Mouse (Mus musculus) activated CD4-positive, CD25-positive, alpha-beta regulatory T cell, adult 4 months (primary cell): ENCODE measurements around the gene Esyt2. TPM values are rescaled to one million over a fixed set of nuclear protein-coding genes. Genes with fewer than 3 reads are reported as not detected.
A peak's percentile ranks its signal among the peaks of the same experiment; 100 is the strongest.
"Not testable (repeated sequence)": the region's sequence is repeated elsewhere in the genome, so short reads cannot be mapped to it uniquely, and the experiment has no call there.

Source experiments
- ATAC-seq: one replicate; pipeline ENCODE4 v1.8.0; 2017
- polyA plus RNA-seq, 2 experiments: library from polyadenylated mRNA; unstranded; fragments of 100-300 nt; shearing (Covaris generic); gene quantifications; one replicate each; pipeline ENCODE4 v1.2.1; 2017

Gene Esyt2
- polyA plus RNA-seq = 10 to 100 TPM; 43.2 to 55.5 TPM

DNA sequence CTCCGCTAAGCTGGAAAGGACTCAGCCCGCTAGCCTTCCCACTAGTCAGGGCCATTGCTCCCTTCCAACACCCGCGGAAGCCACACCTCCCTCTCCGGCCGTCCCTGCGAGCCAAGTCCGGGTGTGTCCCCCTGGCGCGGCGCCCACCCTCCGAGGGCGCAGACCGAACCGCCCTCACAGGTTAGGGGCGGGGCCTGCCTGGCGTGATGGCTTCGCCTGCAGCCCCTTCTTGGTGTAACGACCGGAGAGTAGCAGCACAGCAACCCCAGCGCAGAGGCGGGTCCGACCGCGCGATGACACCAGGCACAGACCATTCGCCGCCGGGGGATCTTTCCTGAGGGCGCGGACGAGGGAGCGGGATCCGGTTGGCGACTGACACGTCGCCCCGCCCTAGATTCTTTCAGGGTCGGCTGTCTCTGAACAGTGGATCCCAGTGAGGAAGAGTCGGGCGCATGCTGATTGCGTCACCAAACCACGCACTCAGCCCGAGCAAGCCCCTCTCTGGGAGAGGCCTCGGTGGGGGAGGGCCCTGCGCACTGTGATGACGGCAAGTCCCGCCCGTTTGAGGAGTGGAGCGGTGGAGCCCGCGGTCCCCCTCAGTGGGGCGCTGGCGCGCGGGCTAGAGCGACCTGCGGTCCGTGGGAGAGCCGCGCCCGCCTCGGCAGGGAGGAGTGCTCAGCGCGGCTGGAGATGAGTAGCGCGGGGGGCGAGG, at the start of gene Esyt2:
TSS of gene Esyt2 (plus strand) at position 544 of the 712 bp plus-strand sequence.
- peak; percentile 84 for ATAC-seq

- ATAC-seq = no peak
Observed at GRCm38 (mm10) chr12:116231612-116232011, 49.4 kb upstream of the Esyt2 start.

- no peak for ATAC-seq
Observed at GRCm38 (mm10) chr12:116232061-116232460, 48.9 kb upstream of the Esyt2 start.

- ATAC-seq = peak; percentile 46
Observed at GRCm38 (mm10) chr12:116235356-116235755, 45.6 kb upstream of the Esyt2 start.

- ATAC-seq = no peak
Observed at GRCm38 (mm10) chr12:116236658-116237057, 44.3 kb upstream of the Esyt2 start.

DNA sequence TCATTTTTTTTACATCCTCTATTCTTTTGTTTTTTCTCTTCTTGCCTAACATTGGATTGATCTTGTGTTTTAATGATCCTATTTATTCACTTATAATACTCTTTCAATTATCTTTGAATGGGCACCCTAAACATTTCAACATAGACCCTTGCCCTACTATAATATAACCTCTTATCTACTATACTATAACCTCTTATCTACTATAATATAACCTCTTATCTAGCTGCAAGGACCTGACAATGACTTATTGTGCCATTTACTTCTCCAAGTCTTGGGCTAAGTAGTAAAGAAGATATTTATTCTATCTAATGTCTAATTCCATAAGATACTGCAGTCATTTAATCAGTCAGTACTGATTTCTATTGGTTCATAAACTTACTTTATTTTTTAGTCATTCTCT, 42.6 kb upstream of the Esyt2 start:
- ATAC-seq = no peak

DNA sequence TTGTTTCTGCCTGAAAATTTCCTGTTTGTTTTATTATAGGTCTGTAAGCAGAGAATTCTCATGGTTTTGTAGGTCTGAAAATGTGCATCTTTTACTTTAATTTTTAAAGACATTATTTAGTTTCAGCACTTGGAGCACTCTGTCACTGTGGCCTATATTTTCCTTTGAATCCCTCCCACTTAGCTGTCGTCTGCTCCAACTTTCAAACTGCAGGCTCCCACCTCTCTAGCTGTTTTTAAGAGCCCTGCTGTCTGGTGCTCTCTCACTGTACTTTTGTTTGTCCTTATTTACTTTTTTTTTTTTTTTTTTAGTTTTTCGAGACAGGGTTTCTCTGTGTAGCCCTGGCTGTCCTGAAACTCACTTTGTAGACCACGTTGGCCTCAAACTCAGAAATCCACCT, 42.2 kb upstream of the Esyt2 start:
- no peak for ATAC-seq

- no peak for ATAC-seq
Observed at GRCm38 (mm10) chr12:116244601-116245000, 36.4 kb upstream of the Esyt2 start.

GRCm38 (mm10) chr12:116254652-116255051, 26.3 kb upstream of the Esyt2 start:
- ATAC-seq = peak; percentile 94

- ATAC-seq = no peak
Observed at GRCm38 (mm10) chr12:116255636-116256035, 25.4 kb upstream of the Esyt2 start.

DNA sequence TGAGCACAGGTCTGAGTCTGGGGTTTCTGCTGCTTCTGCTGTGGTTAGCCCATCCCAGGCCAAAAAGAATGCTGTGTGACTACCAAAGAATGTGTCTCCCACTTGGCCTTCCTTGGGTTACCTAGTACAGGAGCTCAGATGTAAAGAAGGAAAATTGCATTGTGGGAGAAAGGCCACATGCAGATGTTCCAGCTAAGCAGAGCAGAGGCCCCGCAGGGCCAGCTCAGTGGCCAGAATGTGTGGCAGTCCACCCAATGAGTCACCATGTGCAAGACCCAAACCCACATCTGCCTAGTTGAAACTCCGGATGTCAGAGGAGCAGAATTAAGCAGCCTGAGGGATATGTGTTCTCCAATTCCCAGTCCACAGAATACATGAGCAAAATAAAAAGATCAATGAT, 22.7 kb upstream of the Esyt2 start:
- no peak for ATAC-seq

GRCm38 (mm10) chr12:116262555-116263341, 18.2 kb upstream of the Esyt2 start, which contains the start of gene Wdr60:
TSS of gene Wdr60 (minus strand) at chr12:116263022.
- ATAC-seq = peak; percentile 94

DNA sequence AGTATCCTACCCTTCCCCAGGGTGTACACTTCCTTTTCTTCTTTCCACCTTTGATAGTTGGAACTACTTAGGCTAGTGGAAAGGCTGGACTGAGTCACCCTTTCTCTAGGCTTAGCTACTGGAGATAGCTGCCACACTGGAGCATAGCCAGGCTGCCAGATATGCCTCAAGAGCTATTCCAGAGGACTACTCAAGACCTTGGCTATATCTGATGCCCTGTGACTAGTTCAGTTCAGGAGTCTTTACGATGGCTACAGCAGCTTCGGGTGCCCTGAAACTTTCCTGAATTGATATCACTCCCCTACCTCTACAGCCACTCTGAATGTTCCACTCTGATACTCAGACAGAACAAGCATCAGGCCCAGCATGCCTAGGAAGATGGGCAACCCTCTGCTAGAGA, 16.2 kb upstream of the Esyt2 start:
- ATAC-seq = no peak

GRCm38 (mm10) chr12:116265275-116265674, 15.7 kb upstream of the Esyt2 start:
- ATAC-seq = no peak

- ATAC-seq = peak; percentile 43
Observed at GRCm38 (mm10) chr12:116269450-116269849, 11.5 kb upstream of the Esyt2 start.

DNA sequence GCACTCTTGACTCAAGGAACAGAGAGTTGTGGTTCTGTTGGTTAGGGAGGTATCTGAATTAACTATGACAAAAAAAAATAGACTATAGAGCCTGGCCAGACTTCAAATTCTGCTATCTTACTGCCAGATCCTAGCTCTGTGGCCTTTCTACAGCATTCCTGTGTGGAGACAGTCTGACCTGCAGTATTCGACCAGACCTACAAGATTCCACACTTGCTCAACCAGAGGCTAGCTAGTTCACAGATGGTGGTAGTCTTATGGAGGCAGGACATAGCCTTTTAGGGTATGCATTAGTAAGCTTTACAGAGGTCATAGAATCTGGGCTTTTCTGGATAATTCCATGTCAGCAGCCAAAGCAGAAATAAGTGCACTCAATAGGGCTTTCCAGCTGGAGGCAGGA, 10.5 kb upstream of the Esyt2 start:
- ATAC-seq = no peak

- ATAC-seq = no peak
Observed at GRCm38 (mm10) chr12:116271071-116271470, 9.9 kb upstream of the Esyt2 start.

DNA sequence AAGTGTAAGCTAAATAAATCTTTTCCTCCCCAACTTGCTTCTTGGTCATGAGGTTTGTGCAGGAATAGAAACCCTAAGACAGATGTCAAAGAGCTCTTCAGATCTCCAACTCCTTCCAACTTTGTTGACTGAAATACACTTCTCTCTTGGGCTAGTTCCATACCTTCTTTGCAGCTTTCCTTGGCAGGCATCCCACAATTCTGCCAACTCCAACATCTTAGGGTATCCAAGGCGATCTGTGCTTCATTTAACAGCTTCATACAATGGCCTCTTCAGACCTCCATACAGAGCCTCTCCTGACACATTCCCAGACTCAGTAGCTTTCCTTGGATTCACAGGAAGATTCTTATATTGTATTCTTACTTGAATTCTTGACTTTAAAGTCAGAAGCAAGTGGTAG, 7.3 kb upstream of the Esyt2 start:
- ATAC-seq = no peak

DNA sequence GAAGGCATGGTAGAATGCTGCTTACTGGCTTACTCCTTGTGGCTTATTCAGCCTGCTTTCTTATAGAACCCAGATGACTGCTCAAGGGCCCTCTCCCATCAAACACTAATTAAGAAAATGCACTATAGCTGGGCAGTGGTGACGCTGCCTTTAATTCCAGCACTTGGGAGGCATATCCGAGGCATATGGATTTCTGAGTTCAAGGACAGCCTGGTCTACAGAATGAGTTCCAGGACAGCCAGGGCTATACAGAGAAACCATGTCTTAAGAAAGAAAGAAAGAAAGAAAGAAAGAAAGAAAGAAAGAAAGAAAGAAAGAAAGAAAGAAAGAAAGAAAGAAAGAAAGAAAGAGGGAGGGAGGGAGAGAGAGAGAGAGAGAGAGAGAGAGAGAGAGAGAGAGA, 5.9 kb upstream of the Esyt2 start, which contains the start of gene Gm11027:
TSS of gene Gm11027 (plus strand) at position 301 of the 400 bp plus-strand sequence.
- ATAC-seq = not testable (repeated sequence)

DNA sequence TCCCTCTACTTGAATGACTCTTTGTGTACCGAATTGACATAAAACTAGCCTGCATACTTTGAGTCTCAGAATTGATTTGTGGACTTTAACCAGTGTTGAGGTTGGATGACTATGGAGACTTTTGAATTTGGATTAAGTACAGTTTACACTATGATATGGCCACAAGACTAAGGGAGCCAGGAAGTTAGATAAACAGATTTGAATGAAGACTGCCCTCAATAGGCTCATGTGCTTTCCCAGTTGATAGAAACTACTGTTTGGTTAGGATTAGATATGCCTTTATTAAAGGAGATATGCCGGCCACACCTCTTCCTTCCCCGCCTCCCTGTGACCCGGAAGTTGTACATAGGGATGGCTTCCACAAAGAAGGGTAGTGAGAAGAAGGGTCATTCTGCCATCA, 5.4 kb upstream of the Esyt2 start:
- ATAC-seq = no peak

GRCm38 (mm10) chr12:116276961-116277360, 4.0 kb upstream of the Esyt2 start:
- no peak for ATAC-seq

- ATAC-seq = no peak
Observed at GRCm38 (mm10) chr12:116278541-116278940, 2.5 kb upstream of the Esyt2 start.

DNA sequence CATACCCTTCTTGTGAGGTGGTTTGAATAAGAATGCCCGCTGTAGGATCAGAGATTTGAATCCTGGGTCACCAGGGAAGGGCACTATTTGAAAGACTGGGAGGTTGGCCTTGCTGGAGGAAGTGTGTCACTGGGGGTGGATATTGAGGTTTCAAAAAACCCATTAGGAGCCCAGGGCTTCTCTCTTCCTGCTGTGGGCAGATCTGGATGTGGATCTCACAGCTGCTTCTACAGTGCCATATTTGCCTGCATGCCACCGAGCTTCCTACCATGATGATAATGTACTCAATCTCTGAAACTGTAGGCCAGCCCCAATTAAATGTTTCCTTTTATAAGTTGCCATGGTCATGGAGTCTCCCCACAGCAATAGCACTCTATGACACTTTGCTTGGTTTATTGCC, 1.8 kb upstream of the Esyt2 start:
- no peak for ATAC-seq

DNA sequence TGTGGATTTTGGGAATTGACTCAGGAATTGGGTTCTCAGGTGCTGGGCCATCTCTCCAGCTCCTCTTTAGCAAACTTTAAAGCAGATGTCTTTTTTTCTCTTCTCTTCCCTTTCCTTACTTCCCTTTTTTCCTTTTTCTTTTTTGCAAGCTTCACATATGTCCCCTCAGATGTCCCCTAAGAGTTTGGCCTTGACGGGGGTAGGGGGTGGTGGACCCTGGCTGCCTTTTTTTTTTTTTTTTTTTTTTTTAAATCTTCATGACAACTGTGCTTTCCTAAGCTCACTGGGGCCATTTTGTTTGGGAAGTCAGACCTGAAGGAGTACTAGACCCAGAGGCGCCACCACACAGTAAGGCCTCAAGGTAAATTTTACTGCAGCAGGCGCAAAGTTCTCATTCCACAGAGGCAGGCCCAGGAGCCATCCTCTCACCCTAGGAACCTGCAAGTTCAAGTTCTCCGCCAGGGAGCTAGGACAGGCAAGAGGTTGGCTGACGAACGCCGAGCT, 795 bp upstream of the Esyt2 start:
- ATAC-seq = no peak
